Mouse (Mus musculus): ENCODE measurements around the gene Syce1l. TPM values are rescaled to one million over a fixed set of nuclear protein-coding genes. Genes with fewer than 3 reads are reported as not detected.

Gene Syce1l
- total and polyA plus RNA-seq, 2 experiments from 2014 or later: not detected

- Histone ChIP-seq H3K9me3 (replicated peaks; ENCODE audit: control insufficient read depth, low read length) (no peaks in the 10 kb centered on the region), H3K27ac (ENCODE audit: low read depth) (no peak overlapping the region), H3K9ac (replicated peaks; ENCODE audit: low read depth, low read length) (no peak overlapping the region), H3K36me3 (replicated peaks; ENCODE audit: control insufficient read depth, insufficient read depth, low read length) (no peaks in the 10 kb centered on the region), H3K4me1 (ENCODE audit: control insufficient read depth, insufficient read depth) (no peaks in the 10 kb centered on the region), H3K4me3 (ENCODE audit: low read depth, low read length) (no peak overlapping the region), H3K27me3 (ENCODE audit: control insufficient read depth, insufficient read depth, low read length) (no peaks in the 10 kb centered on the region), H3K4me2 (ENCODE audit: low read depth, low read length) (no peak overlapping the region)
- ATAC-seq (ENCODE audit: insufficient read depth, low read depth): no peak
- DNase-seq (ENCODE audit: low spot score): no peak
- whole genome bisulfite sequencing: 65% methylated on average over 4 of the region's 4 CpGs
- TF ChIP-seq CTCF (IDR thresholded peaks at IDR 0.05; ENCODE audit: low read depth): no peak
- TF ChIP-seq EP300 (IDR thresholded peaks at IDR 0.05; ENCODE audit: low read depth): no peak
Observed at GRCm38 (mm10) chr8:113665036-113665435, 22.0 kb downstream of the Syce1l start.

DNA sequence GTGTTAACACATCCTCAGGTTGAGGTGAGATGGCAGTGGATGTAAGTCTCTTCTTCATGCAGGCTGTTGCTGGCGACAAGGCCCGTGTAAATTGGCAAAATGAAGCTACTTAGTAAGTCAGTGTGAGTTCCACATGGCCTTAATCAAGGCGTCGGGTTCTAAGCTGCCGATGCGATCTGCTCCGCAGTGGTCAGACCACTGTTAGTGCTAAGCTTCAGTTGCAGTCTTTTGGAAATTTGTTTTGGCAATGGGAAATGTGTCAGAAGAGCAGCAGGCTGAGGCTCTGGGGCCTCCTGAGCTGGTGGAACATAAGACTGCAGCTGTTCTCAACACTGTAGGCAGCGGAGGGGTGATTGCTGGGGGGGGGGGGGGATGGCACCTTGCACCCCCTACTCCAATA, 22.9 kb downstream of the Syce1l start:
- Histone ChIP-seq H3K27ac (ENCODE audit: low read depth) (no peak overlapping the region), H3K27me3 (ENCODE audit: control insufficient read depth, insufficient read depth, low read length) (no peaks in the 10 kb centered on the region), H3K9me3 (replicated peaks; ENCODE audit: control insufficient read depth, low read length) (no peaks in the 10 kb centered on the region), H3K4me2 (ENCODE audit: low read depth, low read length) (no peak overlapping the region), H3K4me3 (ENCODE audit: low read depth, low read length) (no peak overlapping the region), H3K4me1 (ENCODE audit: control insufficient read depth, insufficient read depth) (no peaks in the 10 kb centered on the region), H3K36me3 (replicated peaks; ENCODE audit: control insufficient read depth, insufficient read depth, low read length) (no peaks in the 10 kb centered on the region), H3K9ac (replicated peaks; ENCODE audit: low read depth, low read length) (no peak overlapping the region)
- TF ChIP-seq CTCF (IDR thresholded peaks at IDR 0.05; ENCODE audit: low read depth) (no peak), EP300 (IDR thresholded peaks at IDR 0.05; ENCODE audit: low read depth) (no peak)
- DNase-seq (ENCODE audit: low spot score): no peak
- no peak for ATAC-seq (ENCODE audit: insufficient read depth, low read depth)
- 63% methylated on average over 8 of the region's 8 CpGs for WGBS

DNA sequence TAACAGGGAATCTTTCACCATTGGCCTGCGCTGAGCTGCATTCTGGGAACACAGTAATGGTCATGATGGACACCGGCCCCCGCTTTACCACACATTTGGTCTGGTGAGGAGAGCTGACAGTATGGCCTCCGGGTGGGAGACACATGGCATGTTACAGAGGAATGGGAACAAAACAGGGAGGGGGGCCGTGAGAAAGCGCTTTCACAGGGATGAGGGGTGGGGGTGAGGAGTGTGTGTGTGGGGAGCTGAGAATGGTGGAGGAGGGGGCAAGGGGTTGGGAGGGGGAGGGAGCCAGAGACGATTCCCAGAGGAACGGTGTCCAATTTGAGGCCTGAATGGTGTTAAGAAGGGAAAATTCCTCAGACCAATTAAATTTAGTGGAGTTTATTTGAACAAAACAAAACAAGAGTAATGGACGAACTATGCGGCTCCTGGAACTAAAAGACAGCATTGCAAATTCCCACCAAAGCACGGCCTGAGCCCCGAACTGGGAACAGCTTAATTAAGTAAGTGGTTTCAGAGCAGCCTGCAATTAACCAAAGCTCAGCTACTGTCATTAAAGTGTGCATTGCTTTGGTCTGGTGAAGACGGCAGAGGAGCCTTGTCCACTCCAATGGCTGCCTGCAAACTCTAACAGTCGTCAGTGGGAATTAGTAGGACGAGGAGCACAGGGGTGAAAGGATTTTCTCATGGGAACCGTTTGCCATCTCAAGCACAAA, 23.9 kb downstream of the Syce1l start:
- TF ChIP-seq CTCF (IDR thresholded peaks at IDR 0.05; ENCODE audit: low read depth) (no peak), EP300 (IDR thresholded peaks at IDR 0.05; ENCODE audit: low read depth) (no peak)
- Histone ChIP-seq H3K4me1 (ENCODE audit: control insufficient read depth, insufficient read depth) (no peaks in the 10 kb centered on the region), H3K9ac (replicated peaks; ENCODE audit: low read depth, low read length) (no peak overlapping the region), H3K27me3 (ENCODE audit: control insufficient read depth, insufficient read depth, low read length) (no peaks in the 10 kb centered on the region), H3K27ac (ENCODE audit: low read depth) (no peak overlapping the region), H3K4me2 (ENCODE audit: low read depth, low read length) (no peak overlapping the region), H3K9me3 (replicated peaks; ENCODE audit: control insufficient read depth, low read length) (no peaks in the 10 kb centered on the region), H3K36me3 (replicated peaks; ENCODE audit: control insufficient read depth, insufficient read depth, low read length) (no peaks in the 10 kb centered on the region), H3K4me3 (ENCODE audit: low read depth, low read length) (no peak overlapping the region)
- DNase-seq (ENCODE audit: low spot score): no peak
- WGBS: 71% methylated on average over 16 of the region's 16 CpGs
- no peak for ATAC-seq (ENCODE audit: insufficient read depth, low read depth)

DNA sequence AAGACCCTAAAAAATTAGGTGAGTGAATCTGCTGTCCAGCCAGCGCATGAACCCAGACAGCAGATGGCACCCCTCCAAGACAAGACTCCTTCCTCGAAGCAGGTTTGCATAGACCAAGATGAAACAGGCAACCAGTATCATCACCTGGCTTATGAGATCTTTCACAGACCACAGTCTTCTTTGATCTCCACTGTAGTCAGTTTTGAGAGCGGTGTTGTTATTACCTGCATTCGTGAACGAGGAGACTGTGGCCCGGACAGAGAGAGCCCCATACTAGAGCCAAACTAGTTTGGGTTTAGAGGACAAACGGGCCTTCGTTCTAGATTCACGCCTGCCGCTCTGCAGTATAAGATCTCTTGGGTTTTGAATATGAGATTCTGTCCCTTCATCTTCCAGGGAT, 26.9 kb downstream of the Syce1l start:
- DNase-seq (ENCODE audit: low spot score) (no peak), ATAC-seq (ENCODE audit: insufficient read depth, low read depth) (no peak)
- WGBS: 74% methylated on average over 10 of the region's 10 CpGs
- Histone ChIP-seq H3K27ac (ENCODE audit: low read depth) (no peak overlapping the region), H3K4me1 (ENCODE audit: control insufficient read depth, insufficient read depth) (no peaks in the 10 kb centered on the region), H3K4me2 (ENCODE audit: low read depth, low read length) (no peak overlapping the region), H3K27me3 (ENCODE audit: control insufficient read depth, insufficient read depth, low read length) (no peaks in the 10 kb centered on the region), H3K9ac (replicated peaks; ENCODE audit: low read depth, low read length) (no peak overlapping the region), H3K4me3 (ENCODE audit: low read depth, low read length) (no peak overlapping the region), H3K9me3 (replicated peaks; ENCODE audit: control insufficient read depth, low read length) (no peaks in the 10 kb centered on the region), H3K36me3 (replicated peaks; ENCODE audit: control insufficient read depth, insufficient read depth, low read length) (no peaks in the 10 kb centered on the region)
- TF ChIP-seq CTCF (IDR thresholded peaks at IDR 0.05; ENCODE audit: low read depth) (no peak), EP300 (IDR thresholded peaks at IDR 0.05; ENCODE audit: low read depth) (no peak)

- Histone ChIP-seq H3K27ac (ENCODE audit: low read depth) (no peak overlapping the region), H3K4me3 (ENCODE audit: low read depth, low read length) (no peak overlapping the region), H3K9me3 (replicated peaks; ENCODE audit: control insufficient read depth, low read length) (no peaks in the 10 kb centered on the region), H3K9ac (replicated peaks; ENCODE audit: low read depth, low read length) (no peak overlapping the region), H3K27me3 (ENCODE audit: control insufficient read depth, insufficient read depth, low read length) (no peaks in the 10 kb centered on the region), H3K4me1 (ENCODE audit: control insufficient read depth, insufficient read depth) (no peaks in the 10 kb centered on the region), H3K4me2 (ENCODE audit: low read depth, low read length) (no peak overlapping the region), H3K36me3 (replicated peaks; ENCODE audit: control insufficient read depth, insufficient read depth, low read length) (no peaks in the 10 kb centered on the region)
- 63% methylated on average over 11 of the region's 11 CpGs for WGBS
- ATAC-seq (ENCODE audit: insufficient read depth, low read depth): no peak
- DNase-seq (ENCODE audit: low spot score): no peak
- TF ChIP-seq EP300 (IDR thresholded peaks at IDR 0.05; ENCODE audit: low read depth) (no peak), CTCF (IDR thresholded peaks at IDR 0.05; ENCODE audit: low read depth) (no peak)
Observed at GRCm38 (mm10) chr8:113672599-113673255, 29.7 kb downstream of the Syce1l start.

Data from heart, postnatal 0 days (tissue).